Mouse (Mus musculus) stomach, embryonic 16.5 days (tissue): ENCODE data around the gene Pnmal1. TPM values are rescaled to one million over a fixed set of nuclear protein-coding genes. Genes with fewer than 3 reads are reported as not detected.

ENCODE experiments used
- ATAC-seq: fragments of 200-750 bp; cut with Nextera tagmentation; 2 replicates; pipeline ENCODE4 v1.8.0; 2017; ENCODE audit warnings: moderate number of reproducible peaks, moderate TSS enrichment; ENCODE audit not compliant: insufficient read depth, low FRiP score
- H3K27ac ChIP-seq: fragments of 300-500 bp; sonication (generic); 2 replicates; pipeline ENCODE4 v1.5.1; 2014; ENCODE audit warnings: low read length
- H3K27me3 ChIP-seq: fragments of 300-500 bp; sonication (generic); 2 replicates; pipeline ENCODE4 v1.6.1; 2014; ENCODE audit warnings: low read length, control low read depth, mixed read lengths; ENCODE audit not compliant: control insufficient read depth, insufficient read depth
- H3K36me3 ChIP-seq: fragments of 300-500 bp; sonication (generic); 2 replicates; pipeline ENCODE4 v1.6.1; 2014; ENCODE audit warnings: low read length; ENCODE audit not compliant: control insufficient read depth, insufficient read depth
- H3K4me1 ChIP-seq: fragments of 300-500 bp; sonication (generic); 2 replicates; pipeline ENCODE4 v1.6.1; 2014; ENCODE audit warnings: low read length, control low read depth, mixed read lengths; ENCODE audit not compliant: control insufficient read depth, insufficient read depth
- H3K4me2 ChIP-seq: fragments of 300-500 bp; sonication (generic); 2 replicates; pipeline ENCODE4 v1.6.1; 2014; ENCODE audit warnings: low read depth, low read length, mixed read lengths
- H3K4me3 ChIP-seq: fragments of 300-500 bp; sonication (generic); replicated peaks from 2 replicates; pipeline ENCODE4 v1.5.1; 2014; ENCODE audit warnings: mild to moderate bottlenecking, low read length
- H3K9ac ChIP-seq: fragments of 300-500 bp; sonication (generic); 2 replicates; pipeline ENCODE4 v1.6.1; 2014; ENCODE audit warnings: low read length
- H3K9me3 ChIP-seq: fragments of 300-500 bp; sonication (generic); replicated peaks from 2 replicates; pipeline ENCODE4 v1.6.1; 2016; ENCODE audit warnings: low read length, control low read depth; ENCODE audit not compliant: control insufficient read depth
- WGBS: fragments of 180-500 bp; shearing (Covaris S2); extraction: QIAGEN DNeasy Blood & Tissue Kit; methylation state at CpG from one replicate; pipeline ENCODE4 v1.1.7; 2014; 5-methylcytosine and 5-hydroxymethylcytosine counted together
- polyA plus RNA-seq: library from polyadenylated mRNA; unstranded; fragments of >200 nt; fragmentation: Nextera tagmentation; extraction: Ambion mirVana; gene quantifications from 2 replicates; pipeline ENCODE4 v1.2.1, GENCODE M21; 2015

Gene Pnmal1
- 3.2 and 3.4 TPM in 2 replicates for polyA plus RNA-seq

DNA sequence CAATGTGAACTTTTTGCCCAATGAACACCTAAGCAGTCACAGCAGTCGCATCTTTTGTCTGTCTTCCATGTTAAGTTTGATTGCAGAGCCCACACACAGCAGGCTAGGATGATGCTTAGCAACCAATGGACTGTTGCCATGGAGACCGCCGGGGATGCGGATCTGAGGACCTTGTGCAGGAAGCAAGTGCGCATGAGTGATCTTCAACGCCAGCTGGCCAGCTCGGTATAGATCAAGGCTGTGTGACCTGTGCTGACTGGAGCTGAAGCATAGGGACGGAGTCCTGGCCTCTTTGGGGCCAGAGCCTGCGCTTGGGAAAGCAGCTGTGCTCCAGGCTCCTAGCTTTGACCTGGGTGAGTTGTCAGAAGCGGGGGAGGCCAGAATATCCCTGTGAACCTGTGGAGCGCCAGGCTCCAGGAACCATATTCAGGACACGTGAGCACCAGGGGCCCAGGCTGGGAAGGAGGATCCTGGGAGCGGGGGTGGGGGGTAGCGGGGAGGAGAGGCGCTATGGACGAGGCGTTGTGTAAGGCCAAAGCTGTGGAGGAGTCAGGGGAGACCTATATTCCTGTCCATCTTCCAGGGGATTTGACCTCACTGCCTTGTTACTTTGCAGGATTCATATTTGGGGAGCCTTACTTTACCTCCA is at the start of gene Pnmal1:
Gene Pnmal1 (plus strand): TSS at position 141 of the 649 bp plus-strand sequence.
- Histone ChIP-seq H3K27me3 (no peaks in the 10 kb centered on the region), H3K9me3 (no peaks in the 10 kb centered on the region), H3K4me1 (no peaks in the 10 kb centered on the region), H3K4me3 (no peak within 1 kb of the TSS), H3K9ac (peak within 1 kb of the TSS; percentile 15; the same call in 1 of the 2 replicates), H3K36me3 (no peaks in the 10 kb centered on the region), H3K4me2 (no peak within 1 kb of the TSS), H3K27ac (no peak within 1 kb of the TSS)
- 23% methylated on average over 17 of the region's 17 CpGs for WGBS
- peak; percentile 66; the same call in 1 of the 2 replicates for ATAC-seq

DNA sequence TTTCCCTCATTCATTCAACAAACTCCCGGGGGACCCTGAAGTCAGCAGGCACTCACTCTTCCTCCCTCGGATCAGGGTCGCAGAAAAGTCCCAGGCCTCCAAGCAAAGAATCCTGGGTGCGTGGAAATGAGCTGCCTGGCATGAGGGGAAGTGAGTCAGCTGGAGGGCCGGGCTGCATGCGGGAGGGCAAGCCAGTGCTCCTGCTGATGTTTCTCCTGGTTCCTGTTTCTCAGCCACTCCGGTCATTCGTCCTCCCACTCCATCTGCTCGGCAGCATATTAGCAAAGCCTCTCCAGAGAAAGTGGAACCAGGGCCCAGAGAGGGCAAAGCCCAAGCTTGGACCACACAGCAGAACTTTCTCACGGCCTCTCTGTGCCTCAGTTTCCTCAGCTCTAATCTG is 49.6 kb upstream of the Pnmal1 start:
- H3K4me1 ChIP-seq, result peaks cover 40% of the 10 kb centered on the region
- no peak for ATAC-seq
- 35% methylated on average over 10 of the region's 10 CpGs for WGBS
- no peaks in the 10 kb centered on the region for H3K9me3 ChIP-seq
- peak overlapping the region; percentile 56 for H3K9ac ChIP-seq
- no peaks in the 10 kb centered on the region for H3K27me3 ChIP-seq
- no peaks in the 10 kb centered on the region for H3K36me3 ChIP-seq
- peak overlapping the region; percentile 24; the same call in 1 of the 2 replicates for H3K27ac ChIP-seq
- no peak overlapping the region for H3K4me3 ChIP-seq
- no peak overlapping the region for H3K4me2 ChIP-seq

GRCm38 (mm10) chr7:16911904-16912303 is 47.6 kb upstream of the Pnmal1 start:
- 84% methylated on average over 3 of the region's 3 CpGs for WGBS
- Histone ChIP-seq H3K4me2 (no peak overlapping the region), H3K4me1 (peaks cover 27% of the 10 kb centered on the region), H3K4me3 (no peak overlapping the region), H3K27ac (no peak overlapping the region), H3K9ac (no peak overlapping the region), H3K36me3 (0 out of 2 replicates have a peak, but pooled peaks cover 7% of the 10 kb centered on the region), H3K27me3 (no peaks in the 10 kb centered on the region), H3K9me3 (no peaks in the 10 kb centered on the region)
- no peak for ATAC-seq

DNA sequence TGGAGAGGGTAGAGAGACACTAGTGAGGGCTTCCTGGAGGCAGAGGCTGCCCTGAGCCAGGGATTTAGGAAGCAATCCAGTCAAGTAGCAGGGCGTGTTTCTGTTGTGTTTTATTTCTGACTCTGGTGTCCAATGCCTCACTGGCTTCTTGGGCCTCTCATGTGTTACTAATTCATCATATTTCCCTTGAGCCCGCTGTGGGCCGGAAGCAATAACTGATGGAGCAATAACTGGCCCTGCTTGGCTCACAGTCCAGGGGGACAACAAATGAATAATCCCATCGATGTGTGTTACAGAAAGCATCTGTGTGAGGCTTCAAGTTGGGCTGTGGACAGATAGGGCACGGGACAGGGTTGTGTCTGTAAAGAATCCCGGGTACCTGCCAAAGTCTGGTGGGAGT is 47.1 kb upstream of the Pnmal1 start:
- no peak overlapping the region for H3K4me2 ChIP-seq
- ATAC-seq, result no peak
- no peaks in the 10 kb centered on the region for H3K27me3 ChIP-seq
- H3K27ac ChIP-seq, result no peak overlapping the region
- WGBS, result 53% methylated on average over 6 of the region's 6 CpGs
- H3K36me3 ChIP-seq, result peaks cover 12% of the 10 kb centered on the region
- H3K4me3 ChIP-seq, result no peak overlapping the region
- H3K9ac ChIP-seq, result no peak overlapping the region
- no peaks in the 10 kb centered on the region for H3K9me3 ChIP-seq
- H3K4me1 ChIP-seq, result peaks cover 27% of the 10 kb centered on the region

DNA sequence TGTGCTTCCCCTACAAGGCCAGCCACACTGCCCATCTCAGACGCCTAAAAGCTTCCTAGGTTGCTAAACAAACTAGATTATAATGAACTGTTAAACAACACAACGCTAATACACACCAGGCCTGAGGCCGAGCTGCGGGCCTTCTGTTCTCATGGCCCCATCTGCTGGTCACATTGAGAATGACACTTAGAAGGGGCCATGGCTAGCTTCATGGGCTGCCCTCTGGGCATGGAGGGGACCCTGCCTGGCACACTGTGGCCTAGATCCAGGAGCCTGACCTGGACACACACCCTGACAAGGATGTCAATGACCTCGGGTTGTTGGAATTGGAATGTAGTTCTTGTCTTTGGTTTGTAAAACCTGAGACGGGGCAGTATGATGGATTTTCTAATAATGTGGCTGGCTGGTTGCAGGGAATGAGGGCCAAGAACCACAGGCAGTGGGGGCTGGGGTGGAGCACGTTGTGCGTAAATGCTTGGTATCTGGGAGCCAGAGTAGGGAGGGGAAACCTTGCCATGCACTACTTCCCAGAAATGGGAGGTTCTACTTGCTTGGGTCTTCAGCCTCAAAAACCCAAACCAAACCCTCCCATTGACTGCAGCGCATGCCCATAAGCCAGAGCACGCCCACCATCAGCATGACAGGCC is 45.5 kb upstream of the Pnmal1 start:
- no peaks in the 10 kb centered on the region for H3K27me3 ChIP-seq
- no peaks in the 10 kb centered on the region for H3K9me3 ChIP-seq
- peaks cover 18% of the 10 kb centered on the region for H3K4me1 ChIP-seq
- no peak overlapping the region for H3K9ac ChIP-seq
- peak; percentile 58; the same call in 1 of the 2 replicates for ATAC-seq
- H3K27ac ChIP-seq, result no peak overlapping the region
- no peak overlapping the region for H3K4me2 ChIP-seq
- 25% methylated on average over 10 of the region's 10 CpGs for WGBS
- no peak overlapping the region for H3K4me3 ChIP-seq
- peaks cover 18% of the 10 kb centered on the region for H3K36me3 ChIP-seq

- ATAC-seq, result no peak
- H3K4me3 ChIP-seq, result no peak overlapping the region
Observed at GRCm38 (mm10) chr7:16914453-16915343, 44.8 kb upstream of the Pnmal1 start.

DNA sequence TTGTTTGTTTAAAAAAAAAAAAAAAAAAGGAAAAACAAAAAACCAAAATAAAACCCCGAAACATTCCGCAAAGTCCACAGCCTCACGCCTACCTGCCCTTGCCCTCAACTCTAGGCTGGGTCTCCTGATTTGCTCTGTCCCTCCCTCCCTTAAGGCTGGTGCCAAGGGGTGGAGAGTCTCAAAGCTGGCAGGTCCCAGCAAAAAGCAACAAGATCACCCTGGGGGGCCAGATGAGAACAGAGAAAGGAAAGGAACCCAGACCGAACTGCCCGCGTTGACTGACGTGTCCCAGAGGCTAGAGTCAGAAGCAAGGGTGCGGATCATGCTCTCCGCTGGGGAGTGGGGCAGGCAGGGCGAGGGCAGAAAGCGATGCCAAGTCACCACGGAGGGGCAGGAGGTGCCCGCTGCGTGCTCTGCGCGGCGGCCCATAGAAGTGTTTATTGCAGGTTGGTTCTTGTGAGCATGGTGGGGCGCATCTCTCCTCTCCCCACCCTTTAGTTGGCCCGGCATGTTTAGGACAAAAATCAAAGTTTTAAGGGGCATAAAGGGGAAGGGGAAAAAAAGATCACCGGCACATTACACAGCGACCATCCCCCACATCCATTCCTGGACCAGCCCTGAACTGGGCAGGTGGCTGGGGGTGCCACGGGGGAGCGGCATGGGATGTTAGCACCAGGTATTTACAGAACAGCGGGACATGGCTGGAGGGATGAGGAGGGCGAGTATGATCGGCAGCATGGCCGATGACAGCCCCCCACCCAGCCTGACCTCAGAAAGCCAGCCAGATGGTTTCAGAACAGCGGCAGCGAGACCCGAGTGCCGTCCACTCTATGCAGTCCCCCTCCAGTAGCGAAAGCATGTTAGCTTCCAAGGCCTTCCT is 43.8 kb upstream of the Pnmal1 start:
- 90% methylated on average over 32 of the region's 32 CpGs for WGBS

More at GRCm38 (mm10) chr7:16914453-16915343, 44.8 kb upstream of the Pnmal1 start:
- H3K9ac ChIP-seq, result no peak overlapping the region
- no peaks in the 10 kb centered on the region for H3K27me3 ChIP-seq
- H3K9me3 ChIP-seq, result no peaks in the 10 kb centered on the region
- H3K27ac ChIP-seq, result no peak overlapping the region
- WGBS, result 81% methylated on average over 18 of the region's 18 CpGs
- H3K4me2 ChIP-seq, result no peak overlapping the region
- H3K4me1 ChIP-seq, result peaks cover 14% of the 10 kb centered on the region
- peaks cover 18% of the 10 kb centered on the region for H3K36me3 ChIP-seq

More for the DNA sequence above, 43.8 kb upstream of the Pnmal1 start:
- Histone ChIP-seq H3K9me3 (no peaks in the 10 kb centered on the region), H3K36me3 (peaks cover 18% of the 10 kb centered on the region), H3K4me3 (no peak overlapping the region), H3K27ac (no peak overlapping the region), H3K9ac (no peak overlapping the region), H3K27me3 (no peaks in the 10 kb centered on the region), H3K4me2 (no peak overlapping the region), H3K4me1 (peaks cover 18% of the 10 kb centered on the region)
- ATAC-seq, result no peak
